Mouse (Mus musculus) stomach, embryonic 15.5 days (tissue): Measurements from ENCODE around the gene Adcyap1r1. TPM values are rescaled to one million over a fixed set of nuclear protein-coding genes. Genes with fewer than 3 reads are reported as not detected.

Experiments
- ATAC-seq: fragments of 200-750 bp; cut with Nextera tagmentation; 2 replicates; pipeline ENCODE4 v1.8.0; 2017; ENCODE audit warnings: low read depth, moderate number of reproducible peaks, moderate TSS enrichment; ENCODE audit not compliant: insufficient read depth, low FRiP score
- H3K27ac ChIP-seq: fragments of 300-500 bp; sonication (generic); 2 replicates; pipeline ENCODE4 v1.5.1; 2015; ENCODE audit warnings: mild to moderate bottlenecking, inconsistent platforms
- H3K27me3 ChIP-seq: fragments of 300-500 bp; sonication (generic); replicated peaks from 2 replicates; pipeline ENCODE4 v1.6.1; 2015; ENCODE audit warnings: inconsistent platforms
- H3K36me3 ChIP-seq: fragments of 300-500 bp; sonication (generic); 2 replicates; pipeline ENCODE4 v1.6.1; 2015; ENCODE audit warnings: inconsistent platforms
- H3K4me1 ChIP-seq: fragments of 300-500 bp; sonication (generic); 2 replicates; pipeline ENCODE4 v1.6.1; 2015; ENCODE audit warnings: inconsistent platforms
- H3K4me2 ChIP-seq: fragments of 300-500 bp; sonication (generic); 2 replicates; pipeline ENCODE4 v1.6.1; 2015; ENCODE audit warnings: mild to moderate bottlenecking, inconsistent platforms
- H3K4me3 ChIP-seq: fragments of 300-500 bp; sonication (generic); replicated peaks from 2 replicates; pipeline ENCODE4 v1.5.1; 2015; ENCODE audit warnings: inconsistent platforms
- H3K9ac ChIP-seq: fragments of 300-500 bp; sonication (generic); 2 replicates; pipeline ENCODE4 v1.6.1; 2015; ENCODE audit warnings: inconsistent platforms
- H3K9me3 ChIP-seq: fragments of 300-500 bp; sonication (generic); 2 replicates; pipeline ENCODE4 v1.6.1; 2016; ENCODE audit warnings: inconsistent platforms
- WGBS: fragments of 180-500 bp; shearing (Covaris S2); methylation state at CpG from one replicate; pipeline ENCODE4 v1.1.7; 2015; 5-methylcytosine and 5-hydroxymethylcytosine counted together
- microRNA-seq: library from miRNA; unstranded; fragments of <30 nt; microRNA quantifications from one replicate; pipeline ENCODE4, GENCODE M21; 2016
- polyA plus RNA-seq: library from polyadenylated mRNA; unstranded; fragments of >200 nt; fragmentation: Nextera tagmentation; extraction: Ambion mirVana; gene quantifications from 2 replicates; pipeline ENCODE4 v1.2.1, GENCODE M21; 2015

Gene Adcyap1r1
- polyA plus RNA-seq, 1 experiment from 2014 or later: 7.6 TPM

DNA sequence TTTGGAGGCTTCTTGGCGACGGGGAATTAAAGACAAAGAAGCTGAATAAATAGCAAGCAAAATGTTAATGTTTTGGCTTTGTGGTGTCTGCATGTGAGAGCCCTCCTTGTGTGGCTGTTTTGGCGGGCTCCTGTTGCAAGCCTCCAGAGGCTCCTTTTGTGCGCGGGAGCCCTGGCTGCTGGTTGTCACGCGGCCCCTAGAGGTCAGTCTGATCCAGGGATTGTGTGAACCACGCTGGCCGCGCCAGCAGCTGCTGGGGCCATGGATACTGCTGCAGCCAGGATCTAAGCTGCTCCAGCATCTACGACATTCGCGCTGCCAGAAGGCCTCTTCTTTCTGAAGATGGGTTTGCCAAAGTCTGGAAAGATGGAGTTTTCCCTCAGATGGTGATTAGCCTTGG lies 99.1 kb downstream of the Adcyap1r1 start:
- no peak overlapping the region for H3K9ac ChIP-seq
- no peaks in the 10 kb centered on the region for H3K27me3 ChIP-seq
- 39% methylated on average over 13 of the region's 13 CpGs for WGBS
- no peaks in the 10 kb centered on the region for H3K9me3 ChIP-seq
- H3K27ac ChIP-seq: no peak overlapping the region
- no peaks in the 10 kb centered on the region for H3K4me1 ChIP-seq
- no peak overlapping the region for H3K4me2 ChIP-seq
- no peak overlapping the region for H3K4me3 ChIP-seq
- no peaks in the 10 kb centered on the region for H3K36me3 ChIP-seq
- no peak for ATAC-seq

Small RNA genes lying within 50 kb of the gene (microRNA-seq; reads per million reads assigned to microRNA genes)
- not detected for gene Gm44352

Other genes with a start within 250 kb of the Adcyap1r1 start
- gene Mindy4, start 248.6 kb upstream of the Adcyap1r1 start, polyA plus RNA-seq: 8.7 and 9.8 TPM in 2 replicates
- gene Aqp1, start 115.5 kb upstream of the Adcyap1r1 start, polyA plus RNA-seq: 18.7 and 22.8 TPM in 2 replicates
- gene Ghrhr, start 75.7 kb upstream of the Adcyap1r1 start, polyA plus RNA-seq: 0.15 TPM in 1 of 2 replicates, not detected in the other
- 0.12 TPM in 1 of 2 replicates, not detected in the other for gene Neurod6, start 229.3 kb downstream of the Adcyap1r1 start, polyA plus RNA-seq